Mouse (Mus musculus) left cerebral cortex, adult 18-20 months (tissue): ENCODE results near the gene Npb. TPM values are rescaled to one million over a fixed set of nuclear protein-coding genes. Genes with fewer than 3 reads are reported as not detected.
"Not testable (repeated sequence)": the region's sequence is repeated elsewhere in the genome, so short reads cannot be mapped to it uniquely, and the experiment has no call there.

Source experiments
- DNase-seq, 2 experiments: peaks; one replicate each; pipeline ENCODE4 v3.0.0; 2021 to 2022; ENCODE audit warnings: low spot score in 2 of 2, mixed read lengths in 1 of 2
- total RNA-seq, 2 experiments: library from RNA; stranded (reverse); gene quantifications; 2 replicates each; pipeline ENCODE4 v1.2.3; 2021

Npb gene
- total RNA-seq, 2 experiments from 2014 or later = 1.3 TPM; not detected in 1

- peak; percentile 56 to 75 for DNase-seq
Observed at GRCm38 (mm10) chr11:120579316-120580107, 28.8 kb upstream of the Npb start.

- no peak for DNase-seq
Observed at GRCm38 (mm10) chr11:120580190-120580589, 28.1 kb upstream of the Npb start.

- peak in 1 of 2 experiments; percentile 36 for DNase-seq
Observed at GRCm38 (mm10) chr11:120580871-120581331, 27.4 kb upstream of the Npb start.

- DNase-seq = peak; percentile 84 to 94
Observed at GRCm38 (mm10) chr11:120581490-120582267, 26.6 kb upstream of the Npb start, which contains the start of gene Arhgdia. Gene Arhgdia, minus strand, starts transcription at chr11:120581624.

- no peak for DNase-seq
Observed at GRCm38 (mm10) chr11:120582268-120582981, 25.9 kb upstream of the Npb start.

GRCm38 (mm10) chr11:120582982-120583293 is 25.3 kb upstream of the Npb start:
- not testable (repeated sequence) for DNase-seq

GRCm38 (mm10) chr11:120583937-120584336 is 24.3 kb upstream of the Npb start:
- no peak for DNase-seq

- DNase-seq = no peak
Observed at GRCm38 (mm10) chr11:120588531-120588930, 19.7 kb upstream of the Npb start.

- no peak for DNase-seq
Observed at GRCm38 (mm10) chr11:120597240-120598235, 10.7 kb upstream of the Npb start.

- DNase-seq = peak; percentile 92 to 96
Observed at GRCm38 (mm10) chr11:120598283-120598989, 9.8 kb upstream of the Npb start, which contains the start of the genes Alyref and Anapc11. Gene Alyref, minus strand, starts transcription at chr11:120598365. Gene Anapc11, plus strand, starts transcription at chr11:120598421.

- no peak for DNase-seq
Observed at GRCm38 (mm10) chr11:120598990-120599549, 9.2 kb upstream of the Npb start.

- no peak for DNase-seq
Observed at GRCm38 (mm10) chr11:120600716-120601115, 7.6 kb upstream of the Npb start.

- DNase-seq = no peak
Observed at GRCm38 (mm10) chr11:120603545-120603944, 4.7 kb upstream of the Npb start.

- no peak for DNase-seq
Observed at GRCm38 (mm10) chr11:120605667-120606066, 2.6 kb upstream of the Npb start.

GRCm38 (mm10) chr11:120606764-120607163 is 1.5 kb upstream of the Npb start:
- no peak for DNase-seq

- no peak for DNase-seq
Observed at GRCm38 (mm10) chr11:120609250-120609649, 973 bp downstream of the Npb start.

- no peak for DNase-seq
Observed at GRCm38 (mm10) chr11:120610477-120611046, 2.3 kb downstream of the Npb start.

- DNase-seq = peak; percentile 47 to 54
Observed at GRCm38 (mm10) chr11:120612763-120613162, 4.5 kb downstream of the Npb start.

GRCm38 (mm10) chr11:120613481-120613972 is 5.2 kb downstream of the Npb start:
- DNase-seq = no peak
